Mouse (Mus musculus): ENCODE measurements around the gene Krt12.

Krt12 gene

DNA sequence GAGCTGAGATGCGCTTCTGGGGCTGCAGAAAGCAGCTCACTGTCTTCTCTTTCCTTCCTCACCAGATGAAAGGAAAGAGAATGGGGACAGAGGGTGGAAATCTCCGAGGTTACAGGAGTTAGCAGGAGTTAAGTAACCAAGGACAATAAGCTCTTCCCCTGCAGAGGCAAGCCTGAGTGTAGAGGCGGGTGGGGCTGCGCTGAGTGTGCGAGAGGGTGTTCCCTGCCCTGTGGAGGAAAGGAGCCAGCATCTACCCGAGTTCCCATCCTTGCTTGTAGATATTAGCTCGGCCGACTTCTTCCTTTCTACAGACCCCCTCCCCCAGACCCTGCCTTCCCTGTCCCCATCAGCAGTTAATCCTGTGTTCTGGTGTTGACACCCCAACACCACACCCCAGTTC is 23.2 kb downstream of the Krt12 start:
- in situ Hi-C loops (cut with MboI, MseI) = no loop called here

- in situ Hi-C loops (cut with MboI, MseI) = no loop called here
Measured at GRCm38 (mm10) chr11:99398084-99398483, 24.0 kb downstream of the Krt12 start.

DNA sequence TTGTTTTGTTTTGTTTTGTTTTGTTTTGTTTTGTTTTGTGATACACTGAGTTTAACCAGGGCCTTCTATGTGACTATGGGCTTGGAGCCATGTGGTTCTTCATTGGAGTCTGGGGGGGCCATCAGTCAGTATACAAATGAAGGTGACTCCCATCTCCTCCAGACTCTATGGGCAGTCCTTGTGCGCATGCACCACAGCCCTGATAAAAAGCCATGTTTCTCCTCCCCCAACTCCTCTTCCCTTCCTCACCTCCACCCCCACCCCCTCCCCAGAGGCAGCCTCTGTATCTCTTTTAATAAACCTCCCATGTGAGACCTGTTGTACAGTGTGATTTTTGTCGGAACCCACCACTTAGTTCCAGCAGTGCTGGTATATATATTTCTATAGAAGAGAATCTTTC is 25.4 kb downstream of the Krt12 start:
- in situ Hi-C loops (cut with MboI, MseI) = no loop called here

DNA sequence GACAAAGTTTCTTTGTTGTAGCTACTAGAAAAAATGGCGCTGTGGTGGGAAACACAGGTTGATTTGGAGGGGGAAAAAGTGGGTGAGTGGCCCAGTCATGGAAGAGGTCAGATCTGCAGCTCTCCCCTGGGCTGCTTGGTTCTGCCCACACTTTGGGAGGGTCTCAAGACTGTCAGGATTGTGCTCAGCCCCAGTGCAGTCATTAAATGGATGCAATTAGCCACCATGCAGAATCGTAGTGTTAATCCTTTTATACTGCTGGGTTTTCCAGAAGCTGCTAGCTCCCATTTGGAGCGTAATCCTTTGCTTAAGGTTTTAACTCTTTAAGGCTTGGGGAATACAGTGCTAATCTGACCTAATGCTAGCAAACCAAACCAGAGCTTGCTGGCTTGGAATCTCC is 26.0 kb downstream of the Krt12 start:
- in situ Hi-C loops (cut with MboI, MseI) = no loop called here

GRCm38 (mm10) chr11:99392492-99392891 is 29.6 kb downstream of the Krt12 start:
- in situ Hi-C loops (cut with MboI, MseI) = no loop called here

GRCm38 (mm10) chr11:99391375-99391774 is 30.7 kb downstream of the Krt12 start:
- in situ Hi-C loops (cut with MboI, MseI) = no loop called here

DNA sequence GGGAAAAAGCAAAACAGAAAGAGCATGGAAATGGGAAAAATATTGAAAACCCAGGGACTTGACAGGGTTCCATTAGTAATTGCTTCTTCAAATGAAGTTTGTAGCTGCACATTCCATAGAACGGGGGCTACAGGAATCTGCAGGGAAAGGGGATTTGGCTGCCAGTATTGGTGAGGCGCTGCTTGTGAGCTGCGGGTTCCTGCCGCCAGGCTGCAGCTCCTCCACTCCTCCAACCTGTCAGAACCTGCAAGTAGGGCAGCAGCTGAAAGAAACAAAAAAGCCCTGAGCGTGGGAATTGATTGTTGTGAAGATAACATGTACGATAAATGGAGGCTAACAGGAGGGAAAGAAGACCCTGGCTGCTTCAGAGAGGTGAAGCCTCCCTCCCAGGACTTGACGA is 31.2 kb downstream of the Krt12 start:
- in situ Hi-C loops (cut with MboI, MseI) = no loop called here

- in situ Hi-C loops (cut with MboI, MseI) = no loop called here
Measured at GRCm38 (mm10) chr11:99389264-99389663, 32.8 kb downstream of the Krt12 start, which contains the start of gene Krt10. TSS of gene Krt10 (minus strand) at chr11:99389364.

- in situ Hi-C loops (cut with MboI, MseI) = no loop called here
Measured at GRCm38 (mm10) chr11:99388661-99389060, 33.4 kb downstream of the Krt12 start.

GRCm38 (mm10) chr11:99385813-99386721 is 36.0 kb downstream of the Krt12 start:
- in situ Hi-C loops (cut with MboI, MseI) = no loop called here

- in situ Hi-C loops (cut with MboI, MseI) = no loop called here
Measured at GRCm38 (mm10) chr11:99379568-99379967, 42.5 kb downstream of the Krt12 start.

DNA sequence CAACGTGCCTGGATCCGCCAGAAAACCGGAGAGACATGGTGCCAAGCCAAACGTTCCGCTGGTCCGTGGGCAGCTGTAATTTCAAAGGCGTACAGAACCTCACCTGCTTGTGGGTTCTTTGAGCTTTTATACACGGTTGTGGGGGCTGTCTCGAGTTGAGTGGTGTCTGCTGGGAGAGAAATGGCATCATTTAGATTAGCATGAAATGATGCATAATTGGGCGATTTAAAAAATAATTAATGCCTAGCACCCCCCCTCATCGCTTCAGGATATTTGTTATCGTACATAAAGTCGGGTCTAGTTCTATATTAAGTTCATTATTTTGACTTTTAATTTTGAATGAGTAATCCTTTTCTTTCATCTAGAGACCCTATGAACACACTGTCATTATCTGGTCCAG is 47.3 kb downstream of the Krt12 start, which contains the start of gene Krt28:
TSS of gene Krt28 (minus strand) at position 101 of the 400 bp plus-strand sequence.
- in situ Hi-C loops (cut with MboI, MseI) = no loop called here

DNA sequence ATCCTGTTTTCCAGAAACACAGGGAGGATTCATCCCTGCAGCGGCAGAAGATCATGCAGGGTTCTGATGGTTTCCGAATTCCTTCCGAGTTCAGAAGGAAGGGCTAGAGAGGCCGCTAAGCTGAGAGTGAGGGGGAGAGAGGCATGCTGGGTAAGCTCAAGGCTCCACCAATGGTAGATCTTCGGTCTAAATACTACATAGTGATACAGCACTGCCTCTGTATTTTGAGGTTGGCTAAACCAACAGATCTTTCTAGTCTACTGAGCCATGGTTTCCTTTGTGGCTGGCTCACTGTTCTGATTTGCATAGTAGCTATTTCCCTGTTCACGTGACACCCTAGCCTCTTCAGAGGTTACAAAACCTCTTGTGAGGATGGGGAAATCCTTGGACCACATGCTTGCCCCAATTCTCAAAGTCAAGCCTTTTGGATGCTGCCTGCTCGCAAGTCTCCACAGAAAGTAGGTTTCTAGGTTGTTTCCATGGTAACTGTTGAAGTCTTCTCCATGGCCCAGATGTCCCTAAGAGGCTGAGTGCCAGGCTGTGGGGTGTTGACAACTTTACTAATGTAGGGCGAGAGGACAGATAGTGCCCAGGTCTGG is 52.1 kb downstream of the Krt12 start:
- in situ Hi-C loops (cut with MboI, MseI) = no loop called here

GRCm38 (mm10) chr11:99369229-99369628 is 52.8 kb downstream of the Krt12 start:
- in situ Hi-C loops (cut with MboI, MseI) = no loop called here

GRCm38 (mm10) chr11:99366791-99367190 is 55.3 kb downstream of the Krt12 start:
- in situ Hi-C loops (cut with MboI, MseI) = no loop called here
